Mouse (Mus musculus) brain, embryonic 14.5 days (tissue): Measurements from ENCODE around the gene Cdca5. TPM values are rescaled to one million over a fixed set of nuclear protein-coding genes. Genes with fewer than 3 reads are reported as not detected.

Experiments used
- DNase-seq: peaks from one replicate; pipeline ENCODE4 v3.0.0-alpha.2; 2011; ENCODE audit warnings: low read depth
- CTCF ChIP-seq: fragments of 200-500 bp; IDR thresholded peaks from 2 replicates; pipeline ENCODE4 v1.5.1; 2012; ENCODE audit warnings: inconsistent platforms, mild to moderate bottlenecking, moderate library complexity, borderline replicate concordance; ENCODE audit not compliant: insufficient read depth, insufficient read length; ENCODE audit errors: extremely low read depth
- POLR2A ChIP-seq: fragments of 200-500 bp; IDR thresholded peaks from 2 replicates; pipeline ENCODE4 v1.6.1; 2012; ENCODE audit warnings: mild to moderate bottlenecking, inconsistent platforms, borderline replicate concordance; ENCODE audit not compliant: poor library complexity, insufficient read depth, insufficient read length, severe bottlenecking; ENCODE audit errors: extremely low read depth
- polyA plus RNA-seq: library from polyadenylated mRNA; depleted of rRNA; stranded (reverse); fragments of >200 nt; gene quantifications from 2 replicates; pipeline ENCODE4 v1.2.3, GENCODE M21; 2012

Gene Cdca5
- polyA plus RNA-seq, 1 experiment: 9.7 TPM

GRCm38 (mm10) chr19:6067011-6067723 lies 17.6 kb upstream of the Cdca5 start:
- DNase-seq: peak; percentile 92
- peak; percentile 92 for TF ChIP-seq CTCF
- no peak for TF ChIP-seq POLR2A

- peak; percentile 96 for DNase-seq
- TF ChIP-seq POLR2A (peak; percentile 20; the same call in 1 of the 2 replicates), CTCF (peak; percentile 3; the same call in 1 of the 2 replicates)
Observed at GRCm38 (mm10) chr19:6067724-6068415, 16.9 kb upstream of the Cdca5 start, which contains the start of gene Tm7sf2. TSS of gene Tm7sf2 (minus strand) at chr19:6068373.

- no peak for DNase-seq
Observed at GRCm38 (mm10) chr19:6068951-6069350, 15.8 kb upstream of the Cdca5 start.

GRCm38 (mm10) chr19:6069851-6070250 lies 14.9 kb upstream of the Cdca5 start:
- TF ChIP-seq POLR2A (no peak), CTCF (no peak)
- no peak for DNase-seq

More at GRCm38 (mm10) chr19:6068951-6069350, 15.8 kb upstream of the Cdca5 start:
- TF ChIP-seq POLR2A (no peak), CTCF (no peak)

DNA sequence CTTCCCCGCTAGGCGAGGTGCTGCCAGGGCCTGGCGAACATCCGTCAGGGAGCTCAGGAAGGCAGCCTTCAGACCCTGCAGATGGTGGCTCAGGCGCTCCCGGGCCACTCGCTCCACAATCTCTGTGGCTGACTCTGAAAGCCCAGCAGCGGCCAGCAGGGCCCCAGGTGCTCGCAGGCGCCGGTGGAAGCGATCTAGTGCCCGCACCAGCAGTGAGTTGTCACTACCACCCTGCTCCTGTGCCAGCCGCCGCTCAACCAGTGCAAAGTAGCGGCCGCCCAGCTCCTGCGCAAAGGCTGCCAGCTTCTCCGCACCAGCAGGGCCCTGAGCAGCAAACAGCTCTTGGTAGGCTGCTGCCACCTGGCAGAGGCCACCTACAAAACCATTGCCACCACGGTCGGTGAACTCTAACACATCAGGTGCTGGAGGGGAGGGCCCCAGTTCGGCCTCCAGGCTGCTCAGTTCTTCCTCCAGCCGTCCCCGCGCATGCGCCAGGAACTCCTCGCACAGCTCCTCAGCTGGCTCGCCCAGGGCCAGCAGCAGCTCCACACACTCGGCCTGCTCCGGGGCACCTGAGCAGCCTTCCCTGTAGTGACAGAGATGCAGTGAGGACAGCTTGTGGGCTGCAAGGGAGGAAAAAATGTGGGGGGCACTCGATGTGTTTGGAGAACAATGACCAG lies 14.1 kb upstream of the Cdca5 start:
- TF ChIP-seq POLR2A (no peak), CTCF (no peak)
- no peak for DNase-seq

- DNase-seq: no peak
- TF ChIP-seq POLR2A (no peak), CTCF (no peak)
Observed at GRCm38 (mm10) chr19:6071261-6071660, 13.5 kb upstream of the Cdca5 start.

DNA sequence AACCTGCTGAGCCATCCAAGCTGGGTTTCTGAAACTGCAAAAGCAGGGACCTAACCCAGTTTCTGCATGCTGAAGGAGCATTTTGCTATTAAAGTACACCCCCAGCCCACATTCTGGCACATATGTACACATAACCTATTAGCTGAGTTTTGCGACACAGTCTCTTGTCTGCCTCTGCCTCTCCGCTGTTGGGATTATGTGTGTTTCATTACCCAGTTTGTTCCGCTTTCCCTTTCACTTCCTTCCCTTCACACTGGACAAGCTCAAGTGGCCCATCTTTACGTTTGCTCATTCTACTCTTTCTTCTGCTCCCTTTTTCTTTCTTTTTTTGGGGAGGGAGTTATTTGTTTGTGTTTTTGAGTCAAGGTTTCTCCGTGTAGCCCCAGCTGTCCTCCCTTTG lies 10.9 kb upstream of the Cdca5 start:
- no peak for DNase-seq
- TF ChIP-seq CTCF (no peak), POLR2A (no peak)

DNA sequence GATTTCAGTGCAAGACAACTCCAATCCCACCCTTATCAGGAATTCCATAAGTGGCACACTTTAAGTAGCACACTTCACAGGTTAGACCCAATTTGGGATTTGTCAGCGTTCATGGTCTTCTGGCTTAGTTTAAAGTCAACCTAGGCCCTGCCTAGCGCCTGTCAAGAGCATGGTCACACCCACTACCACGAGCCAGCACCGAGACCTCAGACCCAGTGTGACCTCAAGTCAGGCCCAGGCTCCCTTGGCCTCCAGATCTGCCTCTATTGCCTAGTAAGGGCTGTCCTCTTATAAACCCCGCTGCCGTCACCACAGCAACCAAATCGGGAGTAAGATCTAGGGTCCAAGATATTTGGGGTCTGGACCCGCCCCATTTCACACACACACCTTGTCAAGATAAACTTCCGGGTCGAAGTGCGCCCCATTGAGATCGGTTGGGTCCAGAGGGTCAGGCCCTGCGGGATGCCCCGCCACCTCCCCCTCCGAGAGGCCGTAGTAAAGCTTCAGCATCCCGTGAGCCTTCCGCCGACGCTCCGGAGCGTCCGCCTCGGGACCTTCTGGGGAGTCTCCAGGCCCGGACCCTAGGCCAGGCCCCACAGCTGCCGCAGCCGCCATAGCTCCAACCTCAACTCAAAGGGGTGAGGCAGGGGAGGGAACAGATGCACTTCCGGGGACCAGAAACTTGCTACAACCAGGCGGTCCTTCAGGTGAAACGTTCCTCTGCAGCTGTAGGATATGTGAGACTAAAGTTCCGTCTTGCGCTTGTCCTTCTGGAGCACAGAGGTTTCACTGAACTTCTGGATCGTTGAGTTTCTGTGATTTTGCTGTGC lies 8.0 kb upstream of the Cdca5 start, which contains the start of gene Vps51:
Gene Vps51 (minus strand): TSS at position 668 of the 830 bp plus-strand sequence.
- peak; percentile 98 for DNase-seq
- no peak for TF ChIP-seq CTCF
- TF ChIP-seq POLR2A: no peak

- TF ChIP-seq CTCF: no peak
- no peak for TF ChIP-seq POLR2A
Observed at GRCm38 (mm10) chr19:6079983-6080480, 4.8 kb upstream of the Cdca5 start, which contains the start of gene Tmem262. TSS of gene Tmem262 (plus strand) at chr19:6080033.

DNA sequence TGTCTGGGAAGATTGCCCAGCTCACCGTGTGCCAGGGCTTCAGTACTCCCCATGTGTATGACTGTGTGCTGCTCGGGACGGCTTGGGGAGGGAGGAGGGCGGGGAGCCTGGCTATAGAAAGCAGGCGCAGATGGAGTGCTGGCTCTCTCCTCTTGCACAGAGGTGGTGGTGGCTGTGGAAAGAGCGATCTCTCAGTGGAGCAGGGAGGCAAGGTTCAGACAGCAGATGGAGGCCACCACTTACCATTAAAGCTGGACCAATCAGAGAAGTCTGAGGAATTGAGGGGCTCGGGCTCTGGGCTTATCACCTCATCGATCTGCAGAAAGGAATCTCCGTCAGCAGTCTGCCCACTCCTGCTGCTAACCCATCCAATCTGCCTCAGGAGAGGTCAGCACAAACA lies 2.6 kb upstream of the Cdca5 start, which contains the start of gene Gm28374:
Gene Gm28374 (minus strand): TSS at position 101 of the 400 bp plus-strand sequence.
- no peak for TF ChIP-seq POLR2A
- TF ChIP-seq CTCF: no peak

More at GRCm38 (mm10) chr19:6079983-6080480, 4.8 kb upstream of the Cdca5 start, which contains the start of gene Tmem262:
- DNase-seq: no peak

More for the DNA sequence above, 2.6 kb upstream of the Cdca5 start, which contains the start of gene Gm28374:
- DNase-seq: no peak
